In genomic region chr5:100322081-100322480, GRCm38 (mm10) we compare ENCODE assay signal across 8 mouse cellular contexts.
DNase-seq lines count a peak whose midpoint lies in the region; ATAC-seq and TF ChIP-seq lines count a peak whose summit lies in the region.

No protein-coding gene starts in this region.

- intact Hi-C loops in gastrocnemius, adult 2 months (cut with DNase I), result loop anchor here (5.0 kb wide), 2 partner anchors 75 to 250 kb away; no protein-coding TSS in a partner anchor

- peak; percentile 92 for TF ChIP-seq CTCF in gastrocnemius, adult 2 months (IDR thresholded peaks at IDR 0.05)

- H3K4me3 ChIP-seq in gastrocnemius, adult 2 months, result no peak overlapping the region

- peak; percentile 96 for ATAC-seq in megakaryocyte-erythroid progenitor cell, adult 5-6 weeks (replicated peaks; ENCODE audit: low FRiP score, low TSS enrichment, poor library complexity, severe bottlenecking)

- DNase-seq in ZHBTc4 (ENCODE audit: low read depth, low spot score), result peak; percentile 91
- DNase-seq in cerebellum, postnatal 36 days, result peak; percentile 85 to 87
- DNase-seq in gastrocnemius, adult 2 months, result peak; percentile 73
- peak; percentile 79 for DNase-seq in hindlimb bud, embryonic 11.5 days (ENCODE audit: extremely low spot score, low read depth, low spot score)
- peak; percentile 87 to 88 for DNase-seq in left cerebral cortex, adult 18-20 months (ENCODE audit: low spot score in 2 of 2)
- peak; percentile 84 for DNase-seq in right cerebral cortex, postnatal 14 days
- DNase-seq in urinary bladder, postnatal 36 days (ENCODE audit: low spot score in 2 of 2), result peak; percentile 64 to 76

- H3K27ac ChIP-seq in gastrocnemius, adult 2 months, result no peak overlapping the region
